Mouse (Mus musculus) layer of hippocampus, postnatal 36 days (tissue): ENCODE measurements around the gene Gjc3. TPM values are rescaled to one million over a fixed set of nuclear protein-coding genes. Genes with fewer than 3 reads are reported as not detected.

Experiments
- DNase-seq, 2 experiments: peaks; one replicate each; pipeline ENCODE4 v3.0.0; 2022
- total RNA-seq, 2 experiments: library from RNA; stranded (reverse); gene quantifications; 2 replicates each; pipeline ENCODE4 v1.2.3; 2021

Gjc3 gene
- total RNA-seq, 2 experiments from 2014 or later = 26.5 to 31.6 TPM

- no peak for DNase-seq
Measured at GRCm38 (mm10) chr5:137909564-137910262, 53.2 kb downstream of the Gjc3 start.

Other genes with a start within 250 kb of the Gjc3 start
- 10 to 100 TPM; 65.4 to 66.3 TPM for gene Nyap1, start 221.5 kb downstream of the Gjc3 start, total RNA-seq
- gene Tsc22d4, start 217.4 kb downstream of the Gjc3 start, total RNA-seq = 100 to 1,000 TPM; 170 to 176 TPM
- 10 to 100 TPM; 24.1 to 24.6 TPM for gene Ppp1r35, start 184.2 kb downstream of the Gjc3 start, total RNA-seq
- gene Mepce, start 175.4 kb downstream of the Gjc3 start, total RNA-seq = 10 to 100 TPM; 40.8 to 44.5 TPM
- 1 to 10 TPM; 5.2 to 7.1 TPM for gene Zcwpw1, start 175.3 kb downstream of the Gjc3 start, total RNA-seq
- gene Pilra, start 126.8 kb downstream of the Gjc3 start, total RNA-seq = 1 to 10 TPM in 1 of 2 experiments, under 1 TPM in 1; 0.67 to 1.3 TPM
- not detected for gene Pilrb1, start 105.0 kb downstream of the Gjc3 start, total RNA-seq
- gene Pilrb2, start 91.3 kb downstream of the Gjc3 start, total RNA-seq = not detected
- under 1 TPM in 1 of 2 experiments, not detected in 1; 0.25 TPM for gene Cyp3a13, start 41.5 kb downstream of the Gjc3 start, total RNA-seq
- gene Azgp1, start 18.4 kb upstream of the Gjc3 start, total RNA-seq = not detected
- gene Smok3a, start 58.2 kb upstream of the Gjc3 start, total RNA-seq = not detected
- gene Smok3b, start 58.3 kb upstream of the Gjc3 start, total RNA-seq = not detected
- not detected for gene Smok3c, start 90.1 kb upstream of the Gjc3 start, total RNA-seq
- 10 to 100 TPM; 41.5 to 41.9 TPM for gene Zkscan1, start 122.0 kb upstream of the Gjc3 start, total RNA-seq
- 10 to 100 TPM; 14.5 to 15.2 TPM for gene Zscan21, start 153.8 kb upstream of the Gjc3 start, total RNA-seq
- gene Zfp113, start 192.6 kb upstream of the Gjc3 start, total RNA-seq = 10 to 100 TPM; 14.0 to 14.5 TPM
- 100 to 1,000 TPM; 136 to 139 TPM for gene Cops6, start 198.0 kb upstream of the Gjc3 start, total RNA-seq
- gene Ap4m1, start 208.9 kb upstream of the Gjc3 start, total RNA-seq = 10 to 100 TPM; 19.3 to 29.6 TPM
- 10 to 100 TPM; 14.5 to 17.4 TPM for gene Mcm7, start 209.3 kb upstream of the Gjc3 start, total RNA-seq
- gene Taf6, start 224.4 kb upstream of the Gjc3 start, total RNA-seq = 10 to 100 TPM; 37.9 to 44.4 TPM
- 10 to 100 TPM; 15.0 to 16.8 TPM for gene Cnpy4, start 224.4 kb upstream of the Gjc3 start, total RNA-seq
- 1 to 10 TPM; 8.2 to 8.6 TPM for gene Mblac1, start 231.2 kb upstream of the Gjc3 start, total RNA-seq